Mouse (Mus musculus) cerebellum, adult 2 months (tissue): ENCODE data around the gene Slc8a1. TPM values are rescaled to one million over a fixed set of nuclear protein-coding genes. Genes with fewer than 3 reads are reported as not detected.

ENCODE experiments used
- DNase-seq, 2 experiments: peaks; one replicate each; pipeline ENCODE4 v3.0.0; 2021
- H3K27ac ChIP-seq: fragments of 200-500 bp; 2 replicates; pipeline ENCODE4 v1.5.1; 2012; ENCODE audit warnings: low read length, control low read depth, inconsistent platforms; ENCODE audit not compliant: insufficient read depth
- H3K27me3 ChIP-seq: fragments of 200-500 bp; 2 replicates; pipeline ENCODE4 v1.6.1; 2012; ENCODE audit warnings: inconsistent platforms, mild to moderate bottlenecking, low read length, moderate library complexity; ENCODE audit not compliant: control insufficient read depth, insufficient read depth
- H3K4me1 ChIP-seq: fragments of 200-500 bp; 2 replicates; pipeline ENCODE4 v1.6.1; 2011; ENCODE audit warnings: low read length; ENCODE audit not compliant: control insufficient read depth, insufficient read depth
- H3K4me3 ChIP-seq: fragments of 200-500 bp; replicated peaks from 2 replicates; pipeline ENCODE3; 2011; ENCODE audit warnings: mild to moderate bottlenecking, low read depth, low read length, control low read depth; ENCODE audit not compliant: insufficient read depth
- CTCF ChIP-seq: fragments of 200-500 bp; IDR thresholded peaks from 2 replicates; pipeline ENCODE4 v1.5.1; 2011; ENCODE audit warnings: low read depth, mild to moderate bottlenecking, control low read depth, low read length, moderate library complexity, borderline replicate concordance; ENCODE audit not compliant: insufficient read depth
- POLR2A ChIP-seq: fragments of 200-500 bp; IDR thresholded peaks from 2 replicates; pipeline ENCODE4 v1.6.1; 2011; ENCODE audit warnings: low read length, control low read depth, borderline replicate concordance; ENCODE audit not compliant: insufficient read depth
- WGBS: fragments of 180-500 bp; shearing (Covaris S2); methylation state at CpG from one replicate; pipeline ENCODE4 v1.1.7; 2018; 5-methylcytosine and 5-hydroxymethylcytosine counted together
- polyA plus RNA-seq: library from polyadenylated mRNA; depleted of rRNA; stranded (reverse); fragments of >200 nt; gene quantifications from 2 replicates; pipeline ENCODE4 v1.2.3, GENCODE M21; 2012

The Slc8a1 gene
- polyA plus RNA-seq, 1 experiment = 22.4 TPM

DNA sequence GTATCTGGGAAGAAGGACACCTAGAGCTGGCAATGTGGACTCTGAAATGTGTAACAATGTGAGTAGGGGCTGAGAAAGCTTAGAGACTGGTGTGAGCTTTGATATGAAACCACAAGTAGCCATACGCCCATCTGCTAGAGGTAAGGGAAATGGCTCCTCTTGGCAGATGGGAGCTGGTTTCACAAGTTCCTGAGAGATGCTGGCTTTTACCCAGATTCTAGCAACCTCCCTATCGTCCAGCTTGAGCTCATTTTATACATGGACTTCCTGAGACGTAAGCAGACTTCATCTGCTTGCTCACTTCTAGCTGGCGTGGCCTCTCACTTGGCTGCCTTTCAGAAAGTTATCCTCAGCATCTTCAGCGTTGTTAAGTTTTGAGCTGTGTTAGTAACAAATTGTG is 119.7 kb downstream of the Slc8a1 start:
- TF ChIP-seq CTCF (no peak), POLR2A (no peak)
- H3K27ac ChIP-seq = no peak overlapping the region
- 14% methylated on average over 5 of the region's 5 CpGs for WGBS
- DNase-seq = peak; percentile 35 to 74
- no peak overlapping the region for H3K4me3 ChIP-seq
- H3K4me1 ChIP-seq = peaks cover 6% of the 10 kb centered on the region; the same call in 1 of the 2 replicates
- H3K27me3 ChIP-seq = no peaks in the 10 kb centered on the region

DNA sequence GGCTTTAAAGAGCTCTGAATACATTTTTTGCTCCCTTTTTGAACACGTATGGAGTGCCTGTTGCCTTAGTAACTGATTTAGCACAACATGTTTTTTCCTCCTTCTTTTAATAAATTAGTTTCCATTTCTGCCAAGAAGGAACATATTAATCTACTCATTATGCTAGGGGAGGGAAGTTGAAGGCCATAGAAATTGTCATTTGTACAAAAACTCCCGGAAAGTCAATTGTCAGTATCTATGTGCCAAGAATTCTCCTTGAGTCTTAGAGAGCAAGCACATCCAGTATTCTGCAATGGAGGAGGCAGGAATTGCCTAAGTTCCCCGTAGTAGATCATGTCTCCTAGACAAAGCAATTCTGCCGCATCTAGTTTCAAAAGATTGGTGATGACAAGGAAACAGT is 121.9 kb downstream of the Slc8a1 start:
- no peak for TF ChIP-seq CTCF
- no peak for TF ChIP-seq POLR2A
- peaks cover under 1% of the 10 kb centered on the region; the same call in 1 of the 2 replicates for H3K4me1 ChIP-seq
- H3K27ac ChIP-seq = no peak overlapping the region
- H3K27me3 ChIP-seq = no peaks in the 10 kb centered on the region
- no peak for DNase-seq
- no peak overlapping the region for H3K4me3 ChIP-seq
- whole genome bisulfite sequencing = 78% methylated on average over 4 of the region's 4 CpGs

DNA sequence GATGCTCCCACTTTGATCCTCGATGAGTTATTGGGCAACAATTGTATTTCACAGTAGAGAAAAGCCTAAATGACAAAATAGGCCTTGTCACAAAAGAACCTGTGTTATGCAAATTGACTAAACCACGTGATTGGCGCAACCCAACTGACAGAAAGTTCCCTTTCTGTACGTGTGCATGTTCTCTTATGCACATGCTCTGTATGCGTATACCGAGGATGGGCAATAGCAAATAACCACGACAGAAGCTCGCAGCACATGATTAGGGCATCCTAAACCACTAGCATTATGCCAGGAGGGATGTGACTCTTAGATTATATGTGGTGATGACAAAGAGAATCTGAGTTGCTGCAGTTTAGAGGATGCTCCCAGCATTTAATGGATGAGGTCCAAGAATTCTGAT is 122.8 kb downstream of the Slc8a1 start:
- WGBS = 87% methylated on average over 8 of the region's 8 CpGs
- Histone ChIP-seq H3K4me1 (no peaks in the 10 kb centered on the region; the same call in 1 of the 2 replicates), H3K4me3 (no peak overlapping the region), H3K27ac (no peak overlapping the region), H3K27me3 (no peaks in the 10 kb centered on the region)
- TF ChIP-seq CTCF (no peak), POLR2A (no peak)
- no peak for DNase-seq

DNA sequence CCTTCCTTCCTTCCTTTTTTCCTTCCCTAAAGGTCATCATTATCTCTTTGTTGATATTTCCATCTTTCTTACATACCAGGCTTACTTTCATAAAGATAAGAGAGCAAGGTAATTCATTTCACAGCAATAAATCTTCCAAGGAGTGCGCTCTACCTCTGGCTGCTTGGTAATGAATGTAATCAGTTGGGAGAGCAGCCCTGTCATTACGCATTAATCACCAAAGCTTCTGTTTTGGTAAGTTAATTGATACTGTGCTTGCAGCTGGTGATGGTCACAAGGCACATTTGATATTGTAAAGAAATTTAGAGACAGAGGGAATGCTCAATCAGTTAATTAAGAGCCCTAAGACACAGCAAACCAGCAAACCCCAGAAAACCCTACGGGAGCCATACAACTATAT is 130.7 kb downstream of the Slc8a1 start:
- DNase-seq = no peak
- TF ChIP-seq CTCF (no peak), POLR2A (no peak)
- Histone ChIP-seq H3K4me3 (no peak overlapping the region), H3K4me1 (no peaks in the 10 kb centered on the region; the same call in 1 of the 2 replicates), H3K27me3 (no peaks in the 10 kb centered on the region), H3K27ac (no peak overlapping the region)
- WGBS = 97% methylated on average over 3 of the region's 3 CpGs

DNA sequence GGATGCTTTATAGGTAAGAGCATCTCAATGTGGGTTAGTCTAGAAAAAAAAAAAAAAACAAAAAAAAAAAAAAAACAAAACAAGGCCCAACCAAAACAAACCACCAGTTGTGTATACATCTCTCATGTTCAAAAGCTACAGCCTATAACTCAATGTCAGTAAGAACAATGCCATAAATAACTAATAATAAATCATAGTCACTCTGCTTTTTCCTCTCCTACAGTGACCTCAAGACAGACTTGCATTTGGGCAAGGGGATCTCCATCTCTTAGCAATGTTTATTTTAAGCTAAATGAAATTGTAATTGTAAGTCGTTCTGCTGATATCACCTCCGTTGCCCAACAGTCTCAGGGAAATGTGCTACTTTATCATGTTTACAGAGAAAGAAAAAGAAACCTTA is 132.1 kb downstream of the Slc8a1 start:
- no peak overlapping the region for H3K27ac ChIP-seq
- TF ChIP-seq CTCF (no peak), POLR2A (no peak)
- H3K27me3 ChIP-seq = no peaks in the 10 kb centered on the region
- H3K4me3 ChIP-seq = no peak overlapping the region
- no peak for DNase-seq
- peaks cover 4% of the 10 kb centered on the region; the same call in 1 of the 2 replicates for H3K4me1 ChIP-seq
- 86% methylated on average over 2 of the region's 2 CpGs for WGBS

DNA sequence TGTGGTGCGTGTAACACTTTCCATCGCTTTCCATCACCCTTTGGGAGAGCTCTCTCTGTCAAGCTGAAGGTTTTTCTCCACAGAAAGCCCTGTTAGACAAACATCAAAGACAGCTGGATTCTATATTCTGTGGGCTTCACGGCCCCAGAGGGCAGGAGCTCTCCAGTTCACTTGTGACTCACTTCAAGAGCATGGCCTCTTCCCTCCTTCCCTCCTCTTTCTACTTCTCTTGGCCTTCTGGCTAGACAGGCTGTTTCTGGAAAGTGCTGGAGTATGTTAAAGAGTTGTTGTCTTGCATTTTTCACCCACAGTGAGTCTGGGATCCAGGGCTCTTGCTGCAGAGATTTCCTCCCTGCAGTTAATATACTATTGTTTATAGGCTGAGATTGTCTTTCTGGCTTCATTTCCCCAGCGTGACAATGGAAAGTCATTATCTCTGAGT is 132.9 kb downstream of the Slc8a1 start:
- Histone ChIP-seq H3K4me1 (peaks cover 4% of the 10 kb centered on the region; the same call in 1 of the 2 replicates), H3K27me3 (no peaks in the 10 kb centered on the region), H3K4me3 (no peak overlapping the region), H3K27ac (no peak overlapping the region)
- WGBS = 87% methylated on average over 4 of the region's 4 CpGs
- TF ChIP-seq POLR2A (no peak), CTCF (no peak)
- no peak for DNase-seq

DNA sequence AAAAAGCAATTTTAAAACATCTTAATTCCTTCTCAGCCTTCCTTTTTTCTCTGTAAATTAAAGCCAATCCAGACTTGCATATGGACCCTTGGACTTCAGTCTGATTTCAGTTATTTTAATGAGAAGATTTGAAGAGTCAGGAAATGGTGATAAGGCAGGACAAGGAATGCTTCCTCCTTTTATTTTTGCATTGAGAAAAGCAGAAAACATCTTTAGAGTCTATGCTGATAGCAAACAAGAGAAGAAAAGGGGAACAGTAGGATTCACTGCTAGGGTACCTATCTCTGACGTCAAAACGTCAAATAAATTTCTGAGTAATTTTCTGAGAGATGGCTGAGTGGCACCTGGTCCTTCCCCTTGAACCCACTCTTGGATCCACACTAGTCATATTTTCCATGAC is 139.1 kb downstream of the Slc8a1 start:
- WGBS = 94% methylated on average over 2 of the region's 2 CpGs
- no peak for DNase-seq
- TF ChIP-seq POLR2A = no peak
- TF ChIP-seq CTCF = no peak
- no peak overlapping the region for H3K4me3 ChIP-seq
- H3K4me1 ChIP-seq = peaks cover 4% of the 10 kb centered on the region; the same call in 1 of the 2 replicates
- no peaks in the 10 kb centered on the region for H3K27me3 ChIP-seq
- H3K27ac ChIP-seq = no peak overlapping the region

DNA sequence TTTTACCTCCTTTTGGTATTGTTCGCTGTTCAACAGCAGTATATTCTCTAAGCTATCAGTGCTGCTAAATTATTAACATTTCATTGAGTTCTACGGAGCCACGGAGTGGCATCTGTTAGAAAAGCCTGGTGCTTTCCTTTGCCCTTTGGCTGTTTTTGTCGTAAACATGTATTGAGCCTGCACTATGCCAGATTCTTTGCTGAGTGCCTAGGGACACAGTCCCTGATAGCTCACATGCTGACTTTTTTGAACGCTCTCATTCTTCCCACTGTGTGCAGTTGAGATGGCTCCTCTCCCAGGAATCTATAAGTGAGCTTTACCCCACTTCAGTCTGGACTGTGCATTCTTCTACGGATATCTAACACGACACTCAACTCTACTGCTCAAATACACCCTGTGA is 148.4 kb downstream of the Slc8a1 start:
- TF ChIP-seq CTCF (no peak), POLR2A (no peak)
- Histone ChIP-seq H3K4me3 (no peak overlapping the region), H3K27ac (no peak overlapping the region), H3K4me1 (peaks cover 7% of the 10 kb centered on the region; the same call in 1 of the 2 replicates), H3K27me3 (no peaks in the 10 kb centered on the region)
- WGBS = 29% methylated on average over 7 of the region's 7 CpGs
- peak in 1 of 2 experiments; percentile 22 for DNase-seq

DNA sequence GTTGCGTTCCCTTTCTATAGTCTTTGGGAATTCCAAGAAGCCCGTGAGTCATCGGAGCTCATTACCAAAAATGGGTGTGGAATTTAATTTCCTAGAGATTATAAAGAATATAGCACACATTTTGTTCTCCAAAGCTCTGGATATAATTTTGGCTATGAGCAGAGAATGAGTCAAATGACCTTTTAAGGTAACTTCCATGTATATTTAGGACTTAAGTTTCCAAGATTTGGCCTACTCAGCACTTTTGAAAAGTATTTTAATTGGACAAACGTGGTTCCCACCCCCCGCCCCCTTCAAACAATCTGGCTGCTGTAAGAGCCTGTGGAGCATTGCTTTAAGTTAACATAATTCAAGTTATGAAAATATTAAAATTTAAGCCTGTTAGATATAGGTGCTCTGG is 151.4 kb downstream of the Slc8a1 start:
- H3K4me3 ChIP-seq = no peak overlapping the region
- 92% methylated on average over 5 of the region's 5 CpGs for WGBS

More for the DNA sequence above, 151.4 kb downstream of the Slc8a1 start:
- TF ChIP-seq CTCF (no peak), POLR2A (no peak)
- DNase-seq = no peak
- no peaks in the 10 kb centered on the region for H3K27me3 ChIP-seq
- H3K4me1 ChIP-seq = peaks cover 7% of the 10 kb centered on the region; the same call in 1 of the 2 replicates
- H3K27ac ChIP-seq = no peak overlapping the region
